Mouse (Mus musculus): ENCODE results near the gene Pias1. TPM values are rescaled to one million over a fixed set of nuclear protein-coding genes. Genes with fewer than 3 reads are reported as not detected.

Pias1 gene
- 58.1 and 62.5 TPM in 2 replicates for polyA plus RNA-seq (2015; fragmentation: Nextera tagmentation; extraction: Ambion mirVana)

DNA sequence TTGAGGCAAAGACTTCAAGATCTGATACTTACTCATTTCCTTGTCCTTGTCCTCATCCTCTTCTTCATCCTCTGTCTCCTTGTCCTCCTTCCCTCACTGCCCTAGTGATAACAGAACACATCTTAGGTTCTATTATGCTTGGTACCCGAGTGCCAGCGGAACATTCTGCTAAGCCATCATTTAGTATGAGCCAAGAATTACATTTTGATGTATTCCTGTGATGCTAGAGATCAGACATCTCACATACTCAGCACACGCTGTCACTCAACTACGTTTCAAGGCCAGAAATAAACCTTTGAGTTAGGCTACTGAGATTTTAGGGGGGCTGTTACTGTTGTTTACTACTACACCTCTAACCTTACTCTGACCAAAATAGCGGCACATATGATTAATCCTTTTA lies at the start of gene Pias1:
Pias1 (minus strand) TSS at position 101 of the 400 bp plus-strand sequence.
- H3K4me3 ChIP-seq (replicated peaks): no peak within 1 kb of the TSS
- H3K4me2 ChIP-seq: no peak within 1 kb of the TSS
- no peaks in the 10 kb centered on the region for H3K27me3 ChIP-seq
- H3K27ac ChIP-seq: no peak within 1 kb of the TSS
- WGBS: 80% methylated on average over 5 of the region's 5 CpGs
- no peaks in the 10 kb centered on the region for H3K36me3 ChIP-seq
- no peak within 1 kb of the TSS for H3K9ac ChIP-seq
- H3K9me3 ChIP-seq (replicated peaks): no peaks in the 10 kb centered on the region
- no peaks in the 10 kb centered on the region for H3K4me1 ChIP-seq
- ATAC-seq (replicated peaks; ENCODE audit: low FRiP score): no peak

DNA sequence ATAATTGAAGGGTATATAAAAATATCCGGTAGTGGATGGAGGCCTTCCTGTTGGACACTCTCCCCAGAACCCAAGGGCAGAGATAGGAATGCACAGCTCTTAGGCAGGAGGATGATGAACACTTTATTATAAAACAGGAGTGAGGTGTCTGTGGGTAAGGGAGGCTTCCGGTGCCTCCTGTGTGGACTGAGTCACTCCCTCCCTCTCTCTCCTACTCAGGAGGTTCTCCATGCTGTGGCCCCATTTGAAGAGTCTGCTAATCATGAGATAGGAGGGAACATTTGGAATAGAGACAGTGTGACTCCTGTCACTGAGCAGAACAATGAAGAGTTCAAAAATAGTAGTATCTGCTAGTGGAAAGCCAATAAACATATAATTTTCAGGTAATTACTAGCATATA lies 47.7 kb upstream of the Pias1 start:
- H3K27me3 ChIP-seq: no peaks in the 10 kb centered on the region
- 82% methylated on average over 2 of the region's 2 CpGs for WGBS
- peaks cover 9% of the 10 kb centered on the region for H3K4me1 ChIP-seq
- no peak for ATAC-seq (replicated peaks; ENCODE audit: low FRiP score)
- H3K9me3 ChIP-seq (replicated peaks): no peaks in the 10 kb centered on the region
- no peaks in the 10 kb centered on the region for H3K36me3 ChIP-seq
- H3K9ac ChIP-seq: no peak overlapping the region
- no peak overlapping the region for H3K4me2 ChIP-seq
- no peak overlapping the region for H3K27ac ChIP-seq
- H3K4me3 ChIP-seq (replicated peaks): no peak overlapping the region

DNA sequence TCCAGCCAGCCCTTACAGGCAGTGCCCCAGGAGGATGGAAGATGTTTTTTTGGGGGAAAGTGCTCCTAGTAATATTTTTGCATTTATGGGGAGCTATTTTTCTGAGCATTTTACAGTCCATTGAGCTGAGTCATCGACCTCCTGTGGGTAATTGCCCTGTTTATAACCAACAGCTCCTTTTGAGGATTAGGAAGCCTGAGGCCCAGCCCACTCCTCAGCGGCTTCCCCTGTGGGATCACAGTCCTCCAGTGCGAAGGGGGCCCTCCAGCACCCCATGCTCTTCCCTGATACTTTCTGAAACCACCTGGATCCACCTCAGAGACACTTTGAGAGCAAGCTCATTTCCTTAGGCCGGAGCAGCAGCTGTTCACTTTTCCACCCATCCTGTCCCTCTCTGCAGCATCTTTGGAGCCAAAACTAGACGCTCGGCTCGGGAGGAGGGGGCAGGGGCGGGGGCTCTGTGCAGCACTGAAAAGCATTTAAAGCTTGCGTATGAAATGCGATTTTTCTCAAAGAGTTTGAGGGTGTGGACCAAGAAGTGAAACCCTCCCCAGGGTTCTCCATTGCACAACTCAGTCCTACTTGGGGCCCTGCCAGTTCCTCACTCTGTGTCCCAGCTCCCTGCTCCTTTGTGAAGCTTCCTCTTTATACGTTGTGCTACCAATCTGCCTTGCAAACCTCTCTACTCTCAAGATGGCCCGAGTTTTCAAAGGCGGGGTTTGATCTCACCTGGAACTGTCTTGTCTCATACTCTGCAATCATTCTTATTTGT lies 43.5 kb upstream of the Pias1 start:
- Histone ChIP-seq H3K27ac (no peak overlapping the region), H3K36me3 (no peaks in the 10 kb centered on the region), H3K9me3 (replicated peaks) (no peaks in the 10 kb centered on the region), H3K9ac (no peak overlapping the region), H3K4me1 (peaks cover 12% of the 10 kb centered on the region), H3K4me3 (replicated peaks) (no peak overlapping the region), H3K4me2 (no peak overlapping the region), H3K27me3 (no peaks in the 10 kb centered on the region)
- no peak for ATAC-seq (replicated peaks; ENCODE audit: low FRiP score)
- 49% methylated on average over 13 of the region's 13 CpGs for WGBS

DNA sequence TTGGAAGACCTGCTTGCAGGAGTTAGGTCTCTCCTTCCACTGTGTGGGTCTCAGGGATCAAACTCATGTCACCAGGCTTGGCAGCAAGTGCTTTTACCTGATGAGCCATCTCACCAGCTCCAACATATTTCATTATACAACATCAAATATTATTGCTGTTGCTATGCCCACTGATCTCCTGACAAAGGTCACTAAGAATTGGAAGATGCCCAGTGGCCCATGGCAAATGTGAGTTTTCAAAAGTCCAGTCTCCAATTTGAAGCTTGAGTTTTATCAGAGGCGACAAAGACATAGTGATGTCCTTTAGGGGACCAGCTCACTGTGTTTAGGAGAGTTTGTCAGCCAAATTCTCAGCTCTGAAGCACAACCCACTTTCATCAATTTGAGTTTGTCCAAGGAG lies 34.8 kb upstream of the Pias1 start:
- Histone ChIP-seq H3K4me2 (no peak overlapping the region), H3K27me3 (no peaks in the 10 kb centered on the region), H3K9me3 (replicated peaks) (no peaks in the 10 kb centered on the region), H3K4me3 (replicated peaks) (no peak overlapping the region), H3K27ac (no peak overlapping the region), H3K36me3 (no peaks in the 10 kb centered on the region), H3K9ac (no peak overlapping the region), H3K4me1 (no peaks in the 10 kb centered on the region)
- 84% methylated on average over 1 of the region's 1 CpGs for WGBS
- no peak for ATAC-seq (replicated peaks; ENCODE audit: low FRiP score)

DNA sequence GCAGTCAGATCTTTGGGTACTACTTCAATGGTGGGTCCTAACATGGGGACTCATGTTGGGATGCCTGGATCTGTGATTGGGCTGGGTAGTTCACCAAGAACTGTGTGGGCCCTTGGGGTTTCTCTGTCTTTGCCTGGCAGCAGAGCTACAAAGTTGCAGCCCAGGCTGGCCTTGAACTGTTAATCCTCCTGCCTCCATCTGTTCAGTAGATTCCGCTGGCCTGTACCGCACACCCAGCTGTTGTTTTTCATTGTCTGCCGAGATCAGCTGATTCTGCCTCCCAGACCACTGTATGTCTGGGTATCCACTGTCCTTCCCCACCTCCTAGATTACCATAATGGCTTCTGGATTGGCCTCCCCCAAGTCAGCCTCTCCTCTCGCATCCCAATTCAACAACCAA lies 19.6 kb upstream of the Pias1 start:
- Histone ChIP-seq H3K27me3 (no peaks in the 10 kb centered on the region), H3K4me2 (no peak overlapping the region), H3K27ac (no peak overlapping the region), H3K4me3 (replicated peaks) (no peak overlapping the region), H3K4me1 (no peaks in the 10 kb centered on the region), H3K36me3 (no peaks in the 10 kb centered on the region), H3K9me3 (replicated peaks) (no peaks in the 10 kb centered on the region), H3K9ac (no peak overlapping the region)
- ATAC-seq (replicated peaks; ENCODE audit: low FRiP score): no peak
- 94% methylated on average over 4 of the region's 4 CpGs for WGBS

DNA sequence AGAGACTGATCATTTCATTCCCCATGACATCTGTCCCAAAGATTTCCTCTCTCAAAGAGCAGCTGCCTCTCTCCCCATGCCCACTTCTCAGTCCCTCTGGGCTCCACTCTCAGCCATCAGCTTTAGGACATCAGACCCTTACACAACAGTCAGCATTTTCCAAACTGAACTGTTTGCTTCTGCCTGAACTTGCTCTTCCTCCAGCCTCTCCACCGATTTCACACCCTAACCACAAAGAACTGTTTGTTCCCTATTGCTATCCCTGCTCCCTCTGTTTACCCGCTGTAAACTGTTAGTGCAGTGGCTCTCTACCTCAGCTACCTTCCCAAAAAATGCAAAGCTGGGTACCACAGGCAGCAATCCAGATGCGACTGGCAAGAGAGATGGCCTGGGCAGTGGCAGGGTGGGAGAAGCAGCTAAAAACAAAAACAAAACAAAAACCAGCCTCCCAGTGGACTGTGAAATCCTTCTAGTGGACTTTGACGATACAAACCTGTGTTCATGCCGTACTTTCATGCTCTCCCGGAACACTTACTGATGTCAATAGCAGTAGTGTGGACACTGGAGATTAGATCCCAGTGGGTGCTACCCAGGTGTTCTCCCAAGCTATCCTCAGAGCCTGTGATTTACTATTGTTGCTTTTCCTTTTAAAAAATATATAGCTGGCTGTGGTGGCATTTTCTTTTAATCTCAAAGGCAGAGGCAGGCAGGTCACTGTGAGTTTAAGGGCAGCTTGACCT lies 18.5 kb upstream of the Pias1 start:
- H3K4me3 ChIP-seq (replicated peaks): no peak overlapping the region
- no peaks in the 10 kb centered on the region for H3K36me3 ChIP-seq
- no peaks in the 10 kb centered on the region for H3K27me3 ChIP-seq
- no peak overlapping the region for H3K4me2 ChIP-seq
- H3K27ac ChIP-seq: no peak overlapping the region
- ATAC-seq (replicated peaks; ENCODE audit: low FRiP score): no peak
- H3K9ac ChIP-seq: no peak overlapping the region
- H3K9me3 ChIP-seq (replicated peaks): no peaks in the 10 kb centered on the region
- 76% methylated on average over 6 of the region's 6 CpGs for WGBS
- H3K4me1 ChIP-seq: no peaks in the 10 kb centered on the region

DNA sequence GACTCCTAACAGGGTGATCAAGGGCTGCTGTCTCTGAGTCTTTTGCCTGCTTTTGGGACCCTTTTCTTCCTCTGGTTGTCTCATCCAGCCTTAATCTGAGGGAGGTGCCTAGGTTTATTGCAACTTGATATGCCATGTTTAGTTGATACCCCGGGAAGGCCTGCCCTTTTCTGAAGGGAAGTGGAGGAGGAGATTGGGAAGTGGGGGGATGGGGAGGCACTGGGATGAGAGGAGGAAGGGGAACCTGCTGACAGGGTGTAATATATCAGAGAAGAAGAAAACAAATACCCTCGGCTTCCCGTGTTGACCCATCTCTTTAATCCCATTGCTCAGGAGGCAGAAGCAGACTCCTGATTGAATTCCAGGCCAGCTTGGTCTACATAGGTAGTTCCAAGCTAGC lies 10.8 kb upstream of the Pias1 start:
- Histone ChIP-seq H3K4me2 (no peak overlapping the region), H3K27ac (no peak overlapping the region), H3K27me3 (no peaks in the 10 kb centered on the region), H3K9me3 (replicated peaks) (no peaks in the 10 kb centered on the region), H3K9ac (no peak overlapping the region), H3K4me1 (no peaks in the 10 kb centered on the region), H3K4me3 (replicated peaks) (no peak overlapping the region), H3K36me3 (no peaks in the 10 kb centered on the region)
- 12% methylated on average over 3 of the region's 3 CpGs for whole genome bisulfite sequencing
- ATAC-seq (replicated peaks; ENCODE audit: low FRiP score): no peak

DNA sequence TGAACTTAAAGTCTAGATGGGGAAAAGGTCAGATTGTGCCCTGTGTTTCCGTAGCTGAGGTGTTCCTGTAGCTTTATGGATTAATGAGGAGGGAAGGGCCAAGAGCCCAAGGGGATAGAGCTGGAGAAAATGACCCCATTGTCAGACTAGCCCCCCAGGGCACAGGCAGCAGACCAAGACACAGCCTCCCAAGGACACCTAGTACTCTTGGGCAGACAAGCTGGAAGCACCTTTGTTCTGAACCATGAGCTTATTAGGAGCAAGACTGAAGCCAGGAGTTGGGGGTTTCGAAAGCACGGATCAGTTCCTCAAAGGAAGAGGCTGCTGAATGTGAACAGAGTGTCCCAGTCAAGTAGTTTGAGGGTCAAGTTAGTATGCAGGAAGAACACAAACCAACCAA lies 9.9 kb upstream of the Pias1 start:
- no peaks in the 10 kb centered on the region for H3K9me3 ChIP-seq (replicated peaks)
- no peak for ATAC-seq (replicated peaks; ENCODE audit: low FRiP score)
- no peaks in the 10 kb centered on the region for H3K36me3 ChIP-seq
- no peaks in the 10 kb centered on the region for H3K27me3 ChIP-seq
- H3K4me1 ChIP-seq: no peaks in the 10 kb centered on the region
- H3K4me2 ChIP-seq: no peak overlapping the region
- WGBS: 85% methylated on average over 3 of the region's 3 CpGs
- H3K9ac ChIP-seq: no peak overlapping the region
- H3K27ac ChIP-seq: no peak overlapping the region
- no peak overlapping the region for H3K4me3 ChIP-seq (replicated peaks)

DNA sequence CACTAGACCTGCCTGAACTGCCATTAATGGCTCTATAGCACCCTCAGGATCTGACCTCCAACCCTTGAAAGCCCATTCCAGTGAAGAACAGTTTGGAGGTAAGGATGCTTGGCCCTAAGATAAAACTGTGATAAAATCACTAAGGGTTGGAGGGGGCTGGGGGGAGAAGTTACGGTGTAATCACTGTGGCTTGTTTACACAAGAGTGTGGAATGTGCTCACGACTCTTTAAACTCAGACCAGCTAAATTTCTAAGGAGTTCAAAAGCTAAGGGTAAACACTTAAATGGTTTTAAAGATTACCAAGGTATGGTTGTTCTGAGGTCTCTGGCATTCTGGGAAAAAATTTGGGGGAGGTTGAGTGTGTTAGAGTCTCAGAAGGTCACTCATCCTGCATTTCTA lies 7.5 kb upstream of the Pias1 start:
- no peak overlapping the region for H3K9ac ChIP-seq
- no peak overlapping the region for H3K4me2 ChIP-seq
- H3K27ac ChIP-seq: no peak overlapping the region
- H3K36me3 ChIP-seq: no peaks in the 10 kb centered on the region
- H3K9me3 ChIP-seq (replicated peaks): no peaks in the 10 kb centered on the region
- WGBS: 22% methylated on average over 2 of the region's 2 CpGs
- no peaks in the 10 kb centered on the region for H3K4me1 ChIP-seq
- ATAC-seq (replicated peaks; ENCODE audit: low FRiP score): no peak
- no peaks in the 10 kb centered on the region for H3K27me3 ChIP-seq
- H3K4me3 ChIP-seq (replicated peaks): no peak overlapping the region

DNA sequence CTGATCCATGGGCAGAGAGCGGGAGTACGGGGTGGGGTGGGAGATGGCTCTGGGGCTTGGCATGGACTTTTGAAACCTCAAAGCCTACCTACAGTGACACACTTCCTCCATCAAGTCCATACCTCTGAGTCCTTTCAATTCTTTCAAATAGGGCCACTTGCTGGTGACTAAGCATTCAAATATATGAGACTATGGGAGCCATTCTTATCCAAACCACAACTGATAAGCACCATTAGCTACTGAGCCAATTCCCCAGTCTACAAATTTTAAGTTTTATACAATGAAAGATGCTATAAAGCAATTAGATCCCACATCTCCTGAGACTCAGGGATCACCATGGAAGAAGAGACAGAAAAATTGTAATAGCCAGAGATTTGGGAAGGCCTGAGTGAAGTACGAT lies 2.4 kb upstream of the Pias1 start:
- Histone ChIP-seq H3K9ac (no peak overlapping the region), H3K4me3 (replicated peaks) (no peak overlapping the region), H3K4me1 (no peaks in the 10 kb centered on the region), H3K36me3 (no peaks in the 10 kb centered on the region), H3K4me2 (no peak overlapping the region), H3K27me3 (no peaks in the 10 kb centered on the region), H3K27ac (no peak overlapping the region), H3K9me3 (replicated peaks) (no peaks in the 10 kb centered on the region)
- WGBS: 96% methylated on average over 3 of the region's 3 CpGs
- no peak for ATAC-seq (replicated peaks; ENCODE audit: low FRiP score)

DNA sequence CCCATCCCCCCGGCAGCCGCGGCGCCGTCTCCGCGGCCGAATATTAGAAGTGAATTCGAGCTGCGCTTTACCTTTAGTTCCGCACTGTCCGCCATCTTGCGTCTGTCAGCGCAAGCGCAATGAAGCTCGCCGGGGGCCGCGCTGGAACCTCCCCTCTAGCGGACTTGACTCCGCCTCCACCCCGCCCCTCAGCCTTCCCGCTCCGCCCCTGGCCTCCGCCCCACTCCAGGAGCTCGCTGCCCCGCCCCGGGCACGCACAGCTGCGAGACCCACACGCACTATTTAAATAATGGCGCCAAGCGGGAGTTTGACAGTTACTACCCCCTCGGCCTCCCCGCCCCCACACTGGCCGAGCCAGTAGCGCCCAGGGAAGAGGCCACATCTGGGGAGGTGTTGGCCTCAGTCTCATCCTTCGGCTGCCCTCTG lies 6.9 kb downstream of the Pias1 start:
- Histone ChIP-seq H3K9me3 (replicated peaks) (no peaks in the 10 kb centered on the region), H3K36me3 (no peaks in the 10 kb centered on the region), H3K27ac (peak overlapping the region; percentile 99), H3K4me2 (peak overlapping the region; percentile 94), H3K9ac (peak overlapping the region; percentile 88), H3K4me1 (peaks cover 20% of the 10 kb centered on the region), H3K4me3 (replicated peaks) (peak overlapping the region; percentile 94), H3K27me3 (no peaks in the 10 kb centered on the region)
- under 1% methylated on average over 38 of the region's 38 CpGs for WGBS
- ATAC-seq (replicated peaks; ENCODE audit: low FRiP score): peak; percentile 96

DNA sequence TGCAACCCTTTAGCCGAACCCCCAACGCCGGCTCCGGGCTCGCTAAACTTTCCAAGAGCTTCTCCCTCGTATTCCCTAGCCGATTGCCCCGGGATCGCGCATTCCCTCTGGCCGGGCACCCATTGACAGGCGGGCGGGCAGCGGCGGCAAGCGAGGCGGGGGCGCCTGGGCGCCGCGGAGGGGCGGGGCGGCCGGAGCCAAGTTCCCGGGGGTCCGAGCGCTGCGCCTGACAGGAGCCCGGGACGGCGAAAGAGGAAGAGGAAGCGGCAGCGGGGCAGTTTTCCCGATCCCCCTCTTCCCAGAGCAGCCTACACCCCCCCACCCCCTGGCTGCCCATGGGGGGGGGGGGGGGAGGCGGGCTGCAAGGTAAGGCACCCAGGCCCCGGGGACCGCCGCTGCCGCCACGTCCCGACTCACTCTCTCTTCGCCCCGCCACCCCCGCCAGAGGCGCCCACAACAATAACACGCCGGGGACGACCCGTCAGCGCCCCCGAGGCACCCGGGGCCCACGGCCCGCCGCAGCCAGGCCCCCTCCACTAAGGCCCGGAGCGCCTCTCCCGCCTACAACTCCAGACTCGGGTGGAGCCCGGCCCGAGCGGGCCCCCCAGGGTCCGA lies 7.5 kb downstream of the Pias1 start:
- Histone ChIP-seq H3K27ac (peak overlapping the region; percentile 99), H3K36me3 (no peaks in the 10 kb centered on the region), H3K4me3 (replicated peaks) (peak overlapping the region; percentile 94), H3K9ac (peak overlapping the region; percentile 88), H3K4me1 (peaks cover 20% of the 10 kb centered on the region), H3K9me3 (replicated peaks) (no peaks in the 10 kb centered on the region), H3K4me2 (peak overlapping the region; percentile 94), H3K27me3 (no peaks in the 10 kb centered on the region)
- ATAC-seq (replicated peaks; ENCODE audit: low FRiP score): peak; percentile 85
- WGBS: under 1% methylated on average over 48 of the region's 63 CpGs

All from kidney, embryonic 15.5 days (tissue).